Mouse (Mus musculus) small intestine, adult 10 weeks (tissue): Measurements from ENCODE around the gene Mbnl2. TPM values are rescaled to one million over a fixed set of nuclear protein-coding genes. Genes with fewer than 3 reads are reported as not detected.

Source experiments
- polyA plus RNA-seq: library from polyadenylated mRNA; stranded (reverse); fragments of 350-450 nt; fragmentation: Illumina TruSeq; extraction: RNeasy Lipid Tissue Mini Kit (QIAGEN cat#74804); gene quantifications from one replicate; pipeline ENCODE4 v1.2.3, GENCODE M21; 2014; ENCODE audit warnings: low replicate concordance

The Mbnl2 gene
- 345 TPM for polyA plus RNA-seq

GRCm38 (mm10) chr14:120275246-120276238 lies at the start of gene Mbnl2:
Mbnl2 (plus strand) TSS chr14:120275669.

GRCm38 (mm10) chr14:120477982-120478568 lies 202.6 kb downstream of the Mbnl2 start, which contains the start of gene Rap2a:
Rap2a (plus strand) TSS chr14:120478444.

Other genes starting within 250 kb of the Mbnl2 start
- not detected for gene Oxgr1, start 233.2 kb upstream of the Mbnl2 start, polyA plus RNA-seq
- gene Rap2a, start 202.8 kb downstream of the Mbnl2 start, polyA plus RNA-seq: 13.8 TPM